Mouse (Mus musculus): ENCODE measurements around the gene Psd4.

DNA sequence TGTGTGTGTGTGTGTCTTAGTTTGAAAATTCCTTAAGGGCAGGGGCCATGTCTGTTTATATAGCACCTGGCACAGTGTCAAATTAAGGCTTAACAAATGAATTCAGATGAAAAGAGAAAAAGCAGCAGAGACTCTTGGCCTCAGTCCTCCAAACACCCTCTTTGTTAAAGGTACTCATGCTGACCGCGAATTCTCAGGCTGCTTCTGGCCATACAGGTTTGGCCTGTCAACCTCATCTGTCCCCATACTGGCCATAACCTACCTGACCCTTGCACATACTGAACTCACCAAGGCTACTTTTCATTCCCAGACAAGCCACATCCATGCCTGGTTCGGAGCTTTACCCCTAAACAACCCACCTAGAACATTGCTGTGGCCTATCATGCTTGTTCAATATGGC is 45.8 kb downstream of the Psd4 start:
- TF ChIP-seq POLR2A (IDR thresholded peaks at IDR 0.05; ENCODE audit: insufficient read depth, low read depth, low read length) (no peak), CTCF (IDR thresholded peaks at IDR 0.05; ENCODE audit: insufficient read depth, low read depth, low read length) (no peak)
